In the genomic region with DNA sequence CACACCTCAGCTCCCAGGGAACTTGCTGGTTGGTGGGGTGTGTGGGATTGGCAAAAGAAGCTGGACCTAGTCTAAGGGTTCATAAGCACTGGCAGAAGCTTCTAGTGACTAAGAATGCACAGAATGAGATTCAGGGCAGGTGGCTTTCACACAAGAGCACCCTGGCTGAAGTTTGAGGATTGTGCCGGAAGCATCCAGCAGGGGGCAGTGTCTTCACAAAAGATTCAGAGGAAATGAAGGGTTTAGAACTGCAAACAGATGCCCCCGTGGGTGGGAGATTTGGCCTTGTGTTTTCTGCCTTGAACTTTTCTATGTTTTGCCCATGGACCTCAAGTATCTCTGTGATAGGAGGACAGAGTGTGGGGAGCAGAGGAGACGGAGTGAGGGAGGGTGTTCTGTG, we compare ENCODE assay signal across 9 mouse cellular contexts. TPM values are rescaled to one million over a fixed set of nuclear protein-coding genes. Genes with fewer than 3 reads are reported as not detected.
DNase-seq lines count a peak whose midpoint lies in the region; ATAC-seq and TF ChIP-seq lines count a peak whose summit lies in the region.
"Had no signal": no experiment of that assay in that cellular context is flagged by ENCODE, and none has a peak within 500 bp of the region (broad histone marks: within the 10 kb centered on the region; RNA-seq: fewer than 3 reads in every experiment).

No protein-coding gene starts in this region.

- CTCF ChIA-PET in Patski (lab: Charles Lee), result interaction anchor here (1.5 kb wide), 1 partner anchor 76 kb away, joined by 3 read pairs; no protein-coding TSS in a partner anchor

- H3K27me3 ChIP-seq in kidney, embryonic 14.5 days (ENCODE audit: control insufficient read depth, insufficient read depth, low read length), result no peaks in the 10 kb centered on the region
- peaks cover 3% of the 10 kb centered on the region for H3K27me3 ChIP-seq in Patski
- no peaks in the 10 kb centered on the region for H3K27me3 ChIP-seq in limb, embryonic 14.5 days (ENCODE audit: control insufficient read depth, insufficient read depth, low read length)

- no peak overlapping the region for H3K4me3 ChIP-seq in kidney, embryonic 14.5 days (ENCODE audit: low read length)
- H3K4me3 ChIP-seq in limb, embryonic 14.5 days (replicated peaks; ENCODE audit: low read length), result no peak overlapping the region

- ATAC-seq in kidney, embryonic 14.5 days (ENCODE audit: low FRiP score, low TSS enrichment), result no peak
- ATAC-seq in Patski, result no peak
- no peak for ATAC-seq in limb, embryonic 14.5 days (ENCODE audit: low FRiP score, low read depth)
- ATAC-seq in megakaryocyte, adult 5-6 weeks (ENCODE audit: poor library complexity, severe bottlenecking), result no peak

- POLR2A ChIA-PET in Patski (lab: Charles Lee), result no interaction called here

- H3K9ac ChIP-seq in kidney, embryonic 14.5 days (ENCODE audit: low read depth, low read length), result no peak overlapping the region
- no peak overlapping the region for H3K9ac ChIP-seq in limb, embryonic 14.5 days (ENCODE audit: low read depth, low read length, severe bottlenecking)

- 43% methylated on average over 3 of the region's 3 CpGs for WGBS in kidney, embryonic 14.5 days
- WGBS in limb, embryonic 14.5 days, result 40% methylated on average over 3 of the region's 3 CpGs

- no peaks in the 10 kb centered on the region for H3K4me1 ChIP-seq in kidney, embryonic 14.5 days (ENCODE audit: control insufficient read depth, insufficient read depth, low read length)
- no peaks in the 10 kb centered on the region for H3K4me1 ChIP-seq in limb, embryonic 14.5 days (ENCODE audit: control insufficient read depth, insufficient read depth, low read length)

- H3K4me2 ChIP-seq in kidney, embryonic 14.5 days (replicated peaks; ENCODE audit: low read depth, low read length), result no peak overlapping the region
- no peak overlapping the region for H3K4me2 ChIP-seq in limb, embryonic 14.5 days (replicated peaks; ENCODE audit: low read depth, low read length, severe bottlenecking)

- in situ Hi-C loops in Patski (cut with MboI; ENCODE audit: low pct_unique_long_range_greater_than_20kb), result no loop called here

- TF ChIP-seq CTCF in Patski (IDR thresholded peaks at IDR 0.05), result peak; percentile 73

- H3K27ac ChIP-seq in kidney, embryonic 14.5 days (ENCODE audit: low read depth, low read length), result no peak overlapping the region
- H3K27ac ChIP-seq in limb, embryonic 14.5 days (replicated peaks; ENCODE audit: low read depth, low read length), result no peak overlapping the region

- no peaks in the 10 kb centered on the region for H3K36me3 ChIP-seq in kidney, embryonic 14.5 days (ENCODE audit: control insufficient read depth, insufficient read depth, low read length)
- no peaks in the 10 kb centered on the region for H3K36me3 ChIP-seq in limb, embryonic 14.5 days (ENCODE audit: control insufficient read depth, insufficient read depth, low read length)

- intact Hi-C loops in heart, postnatal 10 days (cut with DNase I), result no loop called here

- TF ChIP-seq POLR2A in limb, embryonic 14.5 days (IDR thresholded peaks at IDR 0.05; ENCODE audit: borderline replicate concordance, extremely low read depth, insufficient read depth, insufficient read length), result no peak

- no peaks in the 10 kb centered on the region for H3K9me3 ChIP-seq in kidney, embryonic 14.5 days (ENCODE audit: control insufficient read depth, low read length)
- no peaks in the 10 kb centered on the region for H3K9me3 ChIP-seq in limb, embryonic 14.5 days (ENCODE audit: control insufficient read depth, low read length)

- DNase-seq in kidney, adult 11 months, result peak; percentile 15
- DNase-seq in Patski (ENCODE audit: low read depth, low spot score), result no peak
- peak; percentile 66 to 80 for DNase-seq in cerebellum, adult 18-20 months
- peak; percentile 22 to 66 for DNase-seq in heart, postnatal 10 days
- DNase-seq in limb, embryonic 14.5 days (ENCODE audit: low spot score), result peak; percentile 26
- DNase-seq in retina, embryonic 14.5 days (ENCODE audit: low spot score), result peak; percentile 78

RNA-seq across cellular contexts. Expression of a gene that starts 5.5 kb away (rescaled TPM):
- not detected in 2 replicates for polyA plus RNA-seq in kidney, embryonic 14.5 days (2014; fragmentation: Nextera tagmentation; extraction: Ambion mirVana)
- polyA plus RNA-seq in Patski (2021), result not detected
- not detected for total RNA-seq in heart, postnatal 10 days (2021)
- not detected in 2 replicates for polyA plus RNA-seq in limb, embryonic 14.5 days (2012; rRNA removed)
- polyA plus RNA-seq in limb, embryonic 14.5 days (2014; fragmentation: Nextera tagmentation; extraction: Ambion mirVana), result not detected in 2 replicates
- not detected in 2 replicates for total RNA-seq in megakaryocyte, adult 5-6 weeks (2015)
- not detected in 2 replicates for total RNA-seq in megakaryocyte, adult 5-6 weeks (2017)
- polyA plus RNA-seq: lung, embryonic 16.5 days had no signal

RNA-seq across cellular contexts. Expression of a gene that starts 25.5 kb away (rescaled TPM):
- polyA plus RNA-seq in kidney, embryonic 14.5 days (2014; fragmentation: Nextera tagmentation; extraction: Ambion mirVana), result not detected in 2 replicates
- polyA plus RNA-seq in Patski (2021), result not detected
- total RNA-seq in heart, postnatal 10 days (2021), result not detected
- not detected in 2 replicates for polyA plus RNA-seq in limb, embryonic 14.5 days (2012; rRNA removed)
- not detected in 2 replicates for polyA plus RNA-seq in limb, embryonic 14.5 days (2014; fragmentation: Nextera tagmentation; extraction: Ambion mirVana)
- total RNA-seq in megakaryocyte, adult 5-6 weeks (2015), result not detected in 2 replicates
- total RNA-seq in megakaryocyte, adult 5-6 weeks (2017), result not detected in 2 replicates
- polyA plus RNA-seq: lung, embryonic 16.5 days had no signal

RNA-seq across cellular contexts. Expression of a gene that starts 31.2 kb away (rescaled TPM):
- not detected in 2 replicates for polyA plus RNA-seq in kidney, embryonic 14.5 days (2014; fragmentation: Nextera tagmentation; extraction: Ambion mirVana)
- not detected for polyA plus RNA-seq in Patski (2021)
- total RNA-seq in heart, postnatal 10 days (2021), result not detected
- polyA plus RNA-seq in limb, embryonic 14.5 days (2012; rRNA removed), result not detected in 2 replicates
- not detected in 2 replicates for polyA plus RNA-seq in limb, embryonic 14.5 days (2014; fragmentation: Nextera tagmentation; extraction: Ambion mirVana)
- not detected in 2 replicates for total RNA-seq in megakaryocyte, adult 5-6 weeks (2015)
- total RNA-seq in megakaryocyte, adult 5-6 weeks (2017), result not detected in 2 replicates
- polyA plus RNA-seq: lung, embryonic 16.5 days had no signal

RNA-seq across cellular contexts. Expression of a gene that starts 43.3 kb away (rescaled TPM):
- polyA plus RNA-seq in kidney, embryonic 14.5 days (2014; fragmentation: Nextera tagmentation; extraction: Ambion mirVana), result not detected in 2 replicates
- polyA plus RNA-seq in Patski (2021), result not detected
- total RNA-seq in heart, postnatal 10 days (2021), result not detected
- 0.12 TPM in 1 of 2 replicates, not detected in the other for polyA plus RNA-seq in limb, embryonic 14.5 days (2012; rRNA removed)
- not detected in 2 replicates for polyA plus RNA-seq in limb, embryonic 14.5 days (2014; fragmentation: Nextera tagmentation; extraction: Ambion mirVana)
- not detected in 2 replicates for total RNA-seq in megakaryocyte, adult 5-6 weeks (2015)
- not detected in 2 replicates for total RNA-seq in megakaryocyte, adult 5-6 weeks (2017)
- polyA plus RNA-seq: lung, embryonic 16.5 days had no signal
